Mouse (Mus musculus): ENCODE measurements around the gene Olfr643. TPM values are rescaled to one million over a fixed set of nuclear protein-coding genes. Genes with fewer than 3 reads are reported as not detected.
A peak's percentile ranks its signal among the peaks of the same experiment; 100 is the strongest.

Olfr643 gene
- not detected in 2 replicates for polyA plus RNA-seq (2015; fragmentation: Nextera tagmentation; extraction: Ambion mirVana)

DNA sequence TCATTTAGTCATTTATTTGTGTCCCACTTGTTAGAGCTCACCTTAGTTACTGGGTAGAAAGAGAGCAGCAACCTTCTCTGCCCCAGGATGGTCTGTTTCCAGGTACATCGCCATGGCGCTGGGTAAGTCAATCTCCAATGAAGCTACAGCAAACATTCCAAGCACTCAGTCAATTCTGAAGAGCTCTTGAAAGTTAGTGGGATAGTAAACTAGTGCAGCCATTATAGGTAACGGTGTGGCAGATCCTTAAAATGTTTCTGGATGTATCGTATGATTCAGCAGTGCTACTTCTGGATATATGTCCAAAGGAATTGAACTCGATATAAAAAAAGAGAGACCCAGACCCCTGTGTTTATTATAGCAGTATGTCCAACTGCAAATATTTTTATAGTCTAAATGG is at the start of gene Olfr643:
Gene Olfr643, minus strand, starts transcription at position 101 of the 400 bp plus-strand sequence.
- H3K27me3 ChIP-seq (ENCODE audit: control insufficient read depth, insufficient read depth, low read depth, low read length): no peaks in the 10 kb centered on the region
- H3K36me3 ChIP-seq (ENCODE audit: control insufficient read depth, insufficient read depth, low read length): no peaks in the 10 kb centered on the region
- 88% methylated on average over 5 of the region's 5 CpGs for WGBS
- H3K27ac ChIP-seq (ENCODE audit: low read length): no peak within 1 kb of the TSS
- H3K9ac ChIP-seq (ENCODE audit: low read depth, low read length): no peak within 1 kb of the TSS
- H3K9me3 ChIP-seq (replicated peaks; ENCODE audit: control insufficient read depth, low read length, poor library complexity, severe bottlenecking): no peaks in the 10 kb centered on the region
- no peak within 1 kb of the TSS for H3K4me3 ChIP-seq (ENCODE audit: low read depth, low read length)
- no peaks in the 10 kb centered on the region for H3K4me1 ChIP-seq (ENCODE audit: control insufficient read depth, insufficient read depth, low read length)
- ATAC-seq: no peak
- no peak within 1 kb of the TSS for H3K4me2 ChIP-seq (ENCODE audit: low read length)

DNA sequence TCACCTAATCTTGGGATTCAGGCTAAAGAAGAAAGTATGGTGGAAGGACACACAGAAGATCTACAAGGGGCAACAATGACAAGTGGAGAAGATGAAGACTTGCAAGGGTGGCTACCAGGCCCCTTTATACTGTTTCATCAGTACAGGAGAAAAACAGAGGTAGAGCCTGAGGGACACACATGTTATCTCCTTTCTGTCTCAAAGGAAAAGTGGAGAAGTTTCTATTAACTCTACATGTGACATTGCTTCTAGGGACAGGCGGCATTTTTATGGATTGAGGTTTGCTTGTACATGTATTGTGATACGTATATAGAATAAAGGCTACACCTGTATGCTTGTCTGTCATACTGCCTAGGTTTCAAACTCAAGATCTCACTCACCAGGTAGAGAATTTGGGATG is 46.1 kb upstream of the Olfr643 start, which contains the start of gene Olfr648:
Gene Olfr648, minus strand, starts transcription at position 101 of the 400 bp plus-strand sequence.
- 92% methylated on average over 2 of the region's 2 CpGs for WGBS
- Histone ChIP-seq H3K9me3 (replicated peaks; ENCODE audit: control insufficient read depth, low read length, poor library complexity, severe bottlenecking) (no peaks in the 10 kb centered on the region), H3K4me1 (ENCODE audit: control insufficient read depth, insufficient read depth, low read length) (no peaks in the 10 kb centered on the region), H3K9ac (ENCODE audit: low read depth, low read length) (no peak within 1 kb of the TSS), H3K36me3 (ENCODE audit: control insufficient read depth, insufficient read depth, low read length) (no peaks in the 10 kb centered on the region), H3K4me2 (ENCODE audit: low read length) (no peak within 1 kb of the TSS), H3K4me3 (ENCODE audit: low read depth, low read length) (no peak within 1 kb of the TSS), H3K27me3 (ENCODE audit: control insufficient read depth, insufficient read depth, low read depth, low read length) (no peaks in the 10 kb centered on the region), H3K27ac (ENCODE audit: low read length) (no peak within 1 kb of the TSS)
- ATAC-seq: no peak

DNA sequence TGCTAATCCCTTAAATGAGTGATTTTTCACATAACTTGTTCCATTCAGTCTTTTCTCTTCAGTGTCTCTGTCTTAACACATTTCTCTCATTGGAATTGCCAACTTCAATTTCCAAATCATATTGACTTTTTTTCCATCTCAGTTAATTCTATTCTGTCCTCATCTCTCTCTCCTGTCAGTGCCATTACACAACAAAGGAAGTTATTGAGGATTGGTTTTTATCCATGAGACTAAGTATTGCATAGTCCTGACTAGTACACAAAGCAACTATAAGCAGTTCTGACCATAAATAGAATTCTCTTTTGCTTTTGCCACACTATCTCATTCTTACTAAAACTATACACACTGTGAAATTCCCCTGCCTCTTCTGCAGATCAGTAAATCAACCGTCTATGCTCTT is 41.9 kb upstream of the Olfr643 start:
- Histone ChIP-seq H3K36me3 (ENCODE audit: control insufficient read depth, insufficient read depth, low read length) (no peaks in the 10 kb centered on the region), H3K9me3 (replicated peaks; ENCODE audit: control insufficient read depth, low read length, poor library complexity, severe bottlenecking) (no peaks in the 10 kb centered on the region), H3K27me3 (ENCODE audit: control insufficient read depth, insufficient read depth, low read depth, low read length) (no peaks in the 10 kb centered on the region), H3K27ac (ENCODE audit: low read length) (no peak overlapping the region), H3K4me1 (ENCODE audit: control insufficient read depth, insufficient read depth, low read length) (no peaks in the 10 kb centered on the region), H3K4me2 (ENCODE audit: low read length) (no peak overlapping the region), H3K9ac (ENCODE audit: low read depth, low read length) (no peak overlapping the region), H3K4me3 (ENCODE audit: low read depth, low read length) (no peak overlapping the region)
- no peak for ATAC-seq
- 72% methylated on average over 1 of the region's 1 CpGs for WGBS

GRCm38 (mm10) chr7:104178422-104179054 is 41.3 kb upstream of the Olfr643 start:
- peak; percentile 60; the same call in 1 of the 2 replicates for ATAC-seq
- Histone ChIP-seq H3K4me1 (ENCODE audit: control insufficient read depth, insufficient read depth, low read length) (no peaks in the 10 kb centered on the region), H3K9me3 (replicated peaks; ENCODE audit: control insufficient read depth, low read length, poor library complexity, severe bottlenecking) (no peaks in the 10 kb centered on the region), H3K4me3 (ENCODE audit: low read depth, low read length) (no peak overlapping the region), H3K9ac (ENCODE audit: low read depth, low read length) (no peak overlapping the region), H3K27me3 (ENCODE audit: control insufficient read depth, insufficient read depth, low read depth, low read length) (no peaks in the 10 kb centered on the region), H3K36me3 (ENCODE audit: control insufficient read depth, insufficient read depth, low read length) (no peaks in the 10 kb centered on the region), H3K4me2 (ENCODE audit: low read length) (no peak overlapping the region), H3K27ac (ENCODE audit: low read length) (no peak overlapping the region)
- 54% methylated on average over 5 of the region's 5 CpGs for WGBS

GRCm38 (mm10) chr7:104175085-104175484 is 37.9 kb upstream of the Olfr643 start:
- H3K4me2 ChIP-seq (ENCODE audit: low read length): no peak overlapping the region
- no peak overlapping the region for H3K4me3 ChIP-seq (ENCODE audit: low read depth, low read length)
- no peak for ATAC-seq
- no peak overlapping the region for H3K9ac ChIP-seq (ENCODE audit: low read depth, low read length)
- H3K36me3 ChIP-seq (ENCODE audit: control insufficient read depth, insufficient read depth, low read length): no peaks in the 10 kb centered on the region
- H3K27me3 ChIP-seq (ENCODE audit: control insufficient read depth, insufficient read depth, low read depth, low read length): no peaks in the 10 kb centered on the region
- H3K9me3 ChIP-seq (replicated peaks; ENCODE audit: control insufficient read depth, low read length, poor library complexity, severe bottlenecking): no peaks in the 10 kb centered on the region
- WGBS: 13% methylated on average over 1 of the region's 1 CpGs
- H3K4me1 ChIP-seq (ENCODE audit: control insufficient read depth, insufficient read depth, low read length): no peaks in the 10 kb centered on the region
- no peak overlapping the region for H3K27ac ChIP-seq (ENCODE audit: low read length)

- no peak overlapping the region for H3K4me3 ChIP-seq (ENCODE audit: low read depth, low read length)
- H3K4me2 ChIP-seq (ENCODE audit: low read length): no peak overlapping the region
- WGBS: 79% methylated on average over 6 of the region's 6 CpGs
- H3K9ac ChIP-seq (ENCODE audit: low read depth, low read length): no peak overlapping the region
- no peaks in the 10 kb centered on the region for H3K36me3 ChIP-seq (ENCODE audit: control insufficient read depth, insufficient read depth, low read length)
- no peaks in the 10 kb centered on the region for H3K9me3 ChIP-seq (replicated peaks; ENCODE audit: control insufficient read depth, low read length, poor library complexity, severe bottlenecking)
- H3K27me3 ChIP-seq (ENCODE audit: control insufficient read depth, insufficient read depth, low read depth, low read length): no peaks in the 10 kb centered on the region
- no peaks in the 10 kb centered on the region for H3K4me1 ChIP-seq (ENCODE audit: control insufficient read depth, insufficient read depth, low read length)
- no peak for ATAC-seq
- H3K27ac ChIP-seq (ENCODE audit: low read length): no peak overlapping the region
Measured at GRCm38 (mm10) chr7:104169634-104170204, 32.5 kb upstream of the Olfr643 start.

DNA sequence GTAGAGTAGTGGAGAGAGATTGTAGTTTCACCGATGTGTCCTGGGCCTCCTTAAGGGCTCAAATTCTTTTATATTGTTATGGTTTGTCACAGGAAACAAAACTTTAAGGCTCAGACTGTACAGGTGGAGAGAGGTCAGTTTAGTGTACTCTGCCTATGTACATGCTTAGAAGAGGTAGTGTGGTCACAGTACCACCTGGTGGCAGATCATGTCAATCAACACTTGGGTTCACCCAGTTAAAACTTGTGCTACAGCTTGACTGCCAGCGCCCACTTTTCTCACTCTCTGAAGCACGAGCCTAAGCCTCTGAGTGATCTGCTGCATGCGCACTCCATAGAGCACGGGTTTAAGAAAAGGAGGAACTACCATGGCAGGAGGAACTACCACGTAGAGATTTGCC is 29.9 kb upstream of the Olfr643 start:
- no peak overlapping the region for H3K4me2 ChIP-seq (ENCODE audit: low read length)
- H3K36me3 ChIP-seq (ENCODE audit: control insufficient read depth, insufficient read depth, low read length): no peaks in the 10 kb centered on the region
- no peak for ATAC-seq
- no peak overlapping the region for H3K27ac ChIP-seq (ENCODE audit: low read length)
- H3K27me3 ChIP-seq (ENCODE audit: control insufficient read depth, insufficient read depth, low read depth, low read length): no peaks in the 10 kb centered on the region
- WGBS: 82% methylated on average over 6 of the region's 6 CpGs
- H3K4me3 ChIP-seq (ENCODE audit: low read depth, low read length): no peak overlapping the region
- no peak overlapping the region for H3K9ac ChIP-seq (ENCODE audit: low read depth, low read length)
- no peaks in the 10 kb centered on the region for H3K4me1 ChIP-seq (ENCODE audit: control insufficient read depth, insufficient read depth, low read length)
- no peaks in the 10 kb centered on the region for H3K9me3 ChIP-seq (replicated peaks; ENCODE audit: control insufficient read depth, low read length, poor library complexity, severe bottlenecking)

DNA sequence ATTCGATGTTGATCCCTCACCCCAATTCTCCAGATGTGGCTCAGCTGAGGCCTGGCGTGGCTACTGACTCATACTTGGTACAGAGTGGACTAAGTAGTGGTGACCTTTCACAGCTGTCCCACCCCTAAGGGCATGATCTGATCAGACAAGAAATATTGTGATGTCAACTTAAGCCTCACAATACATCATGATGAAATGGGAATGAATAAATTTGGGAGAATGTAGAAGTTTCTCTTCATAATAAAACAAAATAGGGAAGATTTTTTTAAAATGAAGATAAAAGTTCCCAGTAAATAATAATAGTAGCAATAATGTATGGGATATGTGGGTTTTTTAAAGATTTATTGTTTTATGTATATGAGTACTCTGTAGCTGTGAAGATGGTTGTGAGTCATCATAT is 13.3 kb upstream of the Olfr643 start, which contains the start of gene Ubqlnl:
Gene Ubqlnl, minus strand, starts transcription at position 101 of the 400 bp plus-strand sequence.
- H3K27ac ChIP-seq (ENCODE audit: low read length): no peak within 1 kb of the TSS
- H3K27me3 ChIP-seq (ENCODE audit: control insufficient read depth, insufficient read depth, low read depth, low read length): no peaks in the 10 kb centered on the region
- no peak for ATAC-seq
- no peaks in the 10 kb centered on the region for H3K36me3 ChIP-seq (ENCODE audit: control insufficient read depth, insufficient read depth, low read length)
- H3K4me1 ChIP-seq (ENCODE audit: control insufficient read depth, insufficient read depth, low read length): no peaks in the 10 kb centered on the region
- no peak within 1 kb of the TSS for H3K4me3 ChIP-seq (ENCODE audit: low read depth, low read length)
- no peak within 1 kb of the TSS for H3K9ac ChIP-seq (ENCODE audit: low read depth, low read length)
- no peak within 1 kb of the TSS for H3K4me2 ChIP-seq (ENCODE audit: low read length)
- WGBS: 89% methylated on average over 2 of the region's 2 CpGs
- H3K9me3 ChIP-seq (replicated peaks; ENCODE audit: control insufficient read depth, low read length, poor library complexity, severe bottlenecking): no peaks in the 10 kb centered on the region

GRCm38 (mm10) chr7:104143179-104143578 is 6.0 kb upstream of the Olfr643 start, which contains the start of gene Ubqln3:
Gene Ubqln3 (minus strand): TSS chr7:104143279.
- ATAC-seq: no peak
- Histone ChIP-seq H3K27ac (ENCODE audit: low read length) (no peak within 1 kb of the TSS), H3K4me2 (ENCODE audit: low read length) (no peak within 1 kb of the TSS), H3K4me1 (ENCODE audit: control insufficient read depth, insufficient read depth, low read length) (no peaks in the 10 kb centered on the region), H3K36me3 (ENCODE audit: control insufficient read depth, insufficient read depth, low read length) (no peaks in the 10 kb centered on the region), H3K27me3 (ENCODE audit: control insufficient read depth, insufficient read depth, low read depth, low read length) (no peaks in the 10 kb centered on the region), H3K4me3 (ENCODE audit: low read depth, low read length) (no peak within 1 kb of the TSS), H3K9ac (ENCODE audit: low read depth, low read length) (no peak within 1 kb of the TSS), H3K9me3 (replicated peaks; ENCODE audit: control insufficient read depth, low read length, poor library complexity, severe bottlenecking) (no peaks in the 10 kb centered on the region)
- 74% methylated on average over 3 of the region's 3 CpGs for WGBS
